Mouse (Mus musculus) liver, adult (tissue): Measurements from ENCODE around the gene Cic.

Source experiments
- GATA4 ChIP-seq: IDR thresholded peaks from 2 replicates; pipeline ENCODE4 v1.6.1; 2014; ENCODE audit warnings: mild to moderate bottlenecking, low read length; ENCODE audit not compliant: insufficient replicate concordance

The Cic gene

GRCm38 (mm10) chr7:25294960-25295722 is 27.6 kb downstream of the Cic start:
- no peak for TF ChIP-seq GATA4

DNA sequence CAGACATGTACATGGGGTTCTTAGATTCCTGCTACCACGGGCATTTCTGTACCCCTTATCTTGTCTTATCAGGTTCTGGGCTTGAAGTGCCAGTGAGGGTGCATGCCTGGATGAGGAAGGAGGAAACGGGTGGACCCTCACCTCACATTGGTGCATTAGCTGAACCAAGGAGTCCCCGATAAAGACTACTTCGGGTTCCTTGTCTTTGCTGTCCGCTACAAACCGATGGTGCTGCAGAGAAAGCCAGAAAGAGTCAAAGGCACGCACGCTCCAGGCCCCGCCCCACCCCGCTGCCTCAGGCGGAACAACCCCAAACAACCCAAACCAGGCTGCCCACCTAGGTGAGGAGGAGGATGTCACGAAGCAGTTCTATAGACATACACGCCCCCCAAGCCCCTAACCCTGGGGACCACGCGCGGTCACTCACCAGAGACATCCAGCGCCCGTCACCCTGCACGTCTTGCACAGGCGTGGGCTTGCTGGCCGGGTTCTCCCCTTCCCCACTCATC is 29.5 kb downstream of the Cic start:
- no peak; the same call in 1 of the 2 replicates for TF ChIP-seq GATA4

DNA sequence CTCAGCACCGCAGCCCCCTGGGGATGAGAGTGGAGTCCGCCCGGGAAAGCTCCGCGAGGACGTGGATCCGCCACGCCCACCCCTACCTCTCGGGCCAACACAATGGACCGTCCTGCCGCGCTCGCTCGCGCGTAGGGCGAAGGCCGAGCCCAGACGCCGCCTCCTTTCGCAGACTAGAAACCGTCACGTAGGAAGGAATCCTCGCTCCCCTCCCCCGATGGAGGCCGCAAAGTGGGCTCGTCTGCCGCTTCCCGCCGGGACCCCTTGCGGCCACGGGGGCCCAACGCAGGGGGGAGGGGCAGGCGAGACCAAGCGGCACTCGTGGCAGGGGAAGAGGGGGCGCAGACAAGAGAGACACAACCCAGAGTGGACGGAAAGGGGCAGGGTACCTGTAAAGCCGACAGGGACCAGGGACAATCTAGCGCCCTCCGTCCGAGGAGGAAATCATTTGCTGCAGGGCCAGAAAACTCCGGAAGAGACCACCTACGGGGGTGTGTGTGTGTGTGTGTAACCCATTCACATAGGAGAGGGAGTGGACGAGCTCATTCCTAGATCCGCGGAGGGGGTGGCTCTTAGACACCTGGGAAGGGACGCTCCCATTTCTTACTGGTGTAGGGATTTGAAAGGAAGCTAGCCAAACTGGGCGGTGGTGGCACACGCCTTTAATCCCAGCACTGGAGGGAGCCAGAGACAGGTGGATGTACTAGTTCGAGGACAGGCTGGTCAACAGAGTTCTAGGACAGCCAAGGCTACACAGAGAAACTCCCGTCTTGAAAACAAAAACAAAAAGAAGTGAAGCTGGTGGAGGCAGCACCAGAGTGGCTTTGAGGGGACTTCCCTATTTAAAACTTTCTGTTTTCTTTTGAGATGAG is 30.2 kb downstream of the Cic start, which contains the start of gene Pafah1b3:
Gene Pafah1b3, minus strand, starts transcription at position 533 of the 872 bp plus-strand sequence.
- TF ChIP-seq GATA4: no peak

GRCm38 (mm10) chr7:25301063-25301462 is 33.6 kb downstream of the Cic start, which contains the start of gene Prr19:
Prr19 (plus strand) TSS chr7:25301411.
- no peak for TF ChIP-seq GATA4

DNA sequence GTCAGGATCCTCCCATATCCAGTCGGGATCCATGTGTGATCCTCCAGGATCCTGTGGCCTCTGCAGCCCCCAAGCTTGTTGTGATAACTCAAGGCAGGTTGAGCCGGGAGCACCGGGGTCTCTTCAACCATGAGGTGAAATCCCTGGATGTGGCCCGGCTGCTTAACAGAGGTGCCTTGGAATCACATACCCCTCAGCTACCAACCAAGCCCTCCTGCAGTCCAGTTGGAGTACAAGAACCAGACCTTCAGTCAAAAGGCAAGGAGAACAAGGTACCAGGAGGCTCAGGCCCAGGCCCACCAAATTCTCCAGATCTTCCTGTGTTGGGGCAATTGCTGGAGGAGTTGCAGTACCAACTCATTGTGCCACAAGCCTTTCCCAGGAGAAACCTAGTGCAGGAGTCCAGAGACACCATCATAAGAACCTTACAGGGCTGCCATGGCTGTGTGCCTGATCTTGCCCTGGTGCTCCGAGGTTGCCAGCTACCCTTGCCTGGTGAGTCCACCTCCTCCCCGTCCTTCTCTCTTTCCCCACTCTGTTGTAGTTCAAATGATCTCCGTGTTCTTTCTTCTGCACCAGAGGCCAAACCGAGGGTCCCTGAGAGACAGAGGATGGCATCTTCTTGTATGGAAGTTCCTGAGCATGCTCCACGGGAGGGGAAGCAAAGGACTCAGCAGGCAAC is 35.6 kb downstream of the Cic start:
- TF ChIP-seq GATA4: no peak

DNA sequence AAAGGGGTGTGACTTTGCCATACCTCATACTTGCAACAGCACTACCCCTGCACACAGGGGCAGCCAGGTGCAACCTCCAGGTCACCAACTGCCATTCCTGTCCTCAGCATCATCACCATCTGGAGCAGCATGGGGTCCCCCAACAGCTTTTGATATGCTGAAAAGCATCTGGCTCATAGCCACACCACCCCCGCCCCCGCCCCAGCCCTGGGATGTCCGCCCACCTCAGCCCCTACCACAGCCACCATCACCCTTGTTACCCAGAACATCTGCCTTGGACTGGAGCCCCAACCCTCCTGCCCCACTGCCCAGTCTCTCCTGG is 36.1 kb downstream of the Cic start:
- TF ChIP-seq GATA4: no peak

DNA sequence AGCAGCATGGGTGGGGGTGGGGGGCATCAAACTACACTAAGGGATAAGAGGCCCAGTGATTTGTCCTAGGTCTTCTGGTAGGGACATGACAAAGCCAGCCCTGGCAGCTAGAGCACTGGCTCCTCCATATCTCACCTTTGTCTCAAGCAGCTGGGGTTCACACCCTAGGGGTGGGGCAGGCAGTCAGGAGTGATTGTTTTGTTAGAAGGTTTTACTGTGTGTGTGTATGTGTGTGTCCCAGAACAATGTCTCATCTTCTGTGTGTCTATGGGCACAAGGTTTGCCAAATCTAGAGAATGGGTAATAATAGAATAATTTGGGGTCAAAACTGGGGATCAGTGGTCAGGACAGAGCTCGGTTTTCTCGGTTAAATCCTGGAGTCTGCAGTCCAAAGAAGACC is 38.0 kb downstream of the Cic start:
- TF ChIP-seq GATA4: no peak

- TF ChIP-seq GATA4: no peak
Measured at GRCm38 (mm10) chr7:25305956-25306613, 38.6 kb downstream of the Cic start, which contains the start of gene Tmem145. Tmem145 (plus strand) TSS chr7:25306106.

DNA sequence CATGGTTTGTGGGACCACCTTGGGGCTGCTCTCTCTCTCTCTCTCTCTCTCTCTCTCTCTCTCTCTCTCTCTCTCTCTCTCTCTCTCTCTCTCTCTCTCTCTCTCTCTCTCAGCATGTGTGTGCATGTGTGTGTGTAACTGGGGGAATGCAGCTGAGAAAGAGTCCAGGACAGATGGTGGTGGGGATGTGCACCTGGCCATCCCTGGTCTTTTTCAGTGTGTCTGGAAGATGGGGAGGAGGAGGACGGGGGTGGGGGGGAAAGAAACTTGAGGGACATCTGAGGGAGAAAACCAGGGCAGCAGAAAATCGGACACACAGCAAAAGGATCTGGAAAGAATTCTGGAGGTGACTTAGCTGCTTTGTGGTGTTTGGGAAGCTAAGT is 39.1 kb downstream of the Cic start:
- no peak for TF ChIP-seq GATA4

- TF ChIP-seq GATA4: no peak
Measured at GRCm38 (mm10) chr7:25308702-25309318, 41.3 kb downstream of the Cic start.

DNA sequence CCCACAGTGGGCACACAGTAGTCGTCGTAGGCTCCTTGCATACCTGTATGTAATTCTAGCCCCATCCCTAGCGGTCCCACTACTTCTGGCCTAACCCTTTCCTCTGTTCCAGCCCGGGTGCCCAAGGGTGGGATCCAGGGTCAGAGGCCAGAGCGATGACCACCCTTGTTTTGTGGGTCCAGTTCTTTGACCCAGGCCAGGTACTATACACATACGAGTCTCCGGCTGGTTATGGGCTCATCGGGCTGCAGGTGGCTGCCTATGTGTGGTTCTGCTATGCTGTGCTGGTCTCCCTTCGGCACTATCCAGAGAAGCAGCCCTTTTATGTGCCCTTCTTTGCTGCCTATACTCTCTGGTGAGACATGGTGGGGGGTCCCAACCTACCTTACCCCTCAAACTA is 41.9 kb downstream of the Cic start:
- no peak for TF ChIP-seq GATA4

- TF ChIP-seq GATA4: no peak
Measured at GRCm38 (mm10) chr7:25311193-25311592, 43.7 kb downstream of the Cic start.

GRCm38 (mm10) chr7:25313325-25313724 is 45.8 kb downstream of the Cic start:
- no peak for TF ChIP-seq GATA4

DNA sequence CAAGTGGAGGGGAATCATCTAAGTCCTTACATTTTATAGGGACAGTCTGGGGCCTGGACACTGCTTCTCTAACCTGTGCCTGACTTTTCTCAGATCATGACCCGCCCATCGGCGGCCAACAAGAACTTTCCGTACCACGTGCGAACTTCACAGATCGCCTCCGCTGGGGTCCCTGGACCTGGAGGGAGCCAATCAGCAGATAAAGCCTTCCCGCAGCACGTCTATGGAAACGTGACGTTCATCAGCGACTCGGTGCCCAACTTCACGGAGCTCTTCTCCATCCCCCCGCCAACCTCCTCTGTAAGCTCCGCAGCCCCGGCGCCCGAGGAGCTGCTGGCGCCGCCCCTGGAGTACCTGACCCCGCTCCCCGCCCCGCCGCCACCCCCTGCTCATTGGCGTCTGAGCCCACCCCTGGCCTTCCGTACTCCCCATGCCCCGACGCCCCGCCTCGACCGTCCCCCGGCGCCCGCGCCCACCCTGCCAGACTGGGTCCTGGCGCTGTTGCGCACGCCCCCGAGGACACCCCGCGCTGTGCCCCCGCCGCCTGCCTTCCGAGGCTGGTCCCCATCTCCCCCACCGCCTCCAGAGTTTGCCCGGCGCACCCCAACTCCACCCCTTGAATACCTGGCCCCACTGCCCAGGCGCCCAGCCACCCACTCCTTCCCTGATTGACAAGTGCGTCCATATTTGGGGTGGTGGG is 47.3 kb downstream of the Cic start:
- TF ChIP-seq GATA4: no peak

- TF ChIP-seq GATA4: no peak
Measured at GRCm38 (mm10) chr7:25315306-25316041, 48.0 kb downstream of the Cic start.
